Mouse (Mus musculus) kidney, postnatal 10 days (tissue): Measurements from ENCODE around the gene Gpr85.
"Not testable (repeated sequence)": the region's sequence is repeated elsewhere in the genome, so short reads cannot be mapped to it uniquely, and the experiment has no call there.

Experiments
- DNase-seq: peaks from one replicate; pipeline ENCODE4 v3.0.0; 2021; ENCODE audit warnings: mixed read lengths

The Gpr85 gene

GRCm38 (mm10) chr6:13839345-13840054 lies at the start of gene Gpr85:
Gene Gpr85 (minus strand): TSS chr6:13839942.
- no peak for DNase-seq

- no peak for DNase-seq
Observed at GRCm38 (mm10) chr6:13884877-13885592, 45.3 kb upstream of the Gpr85 start.

- no peak for DNase-seq
Observed at GRCm38 (mm10) chr6:13882919-13883318, 43.2 kb upstream of the Gpr85 start.

GRCm38 (mm10) chr6:13873959-13874358 lies 34.2 kb upstream of the Gpr85 start:
- DNase-seq: no peak

GRCm38 (mm10) chr6:13872076-13872475 lies 32.3 kb upstream of the Gpr85 start:
- no peak for DNase-seq

- no peak for DNase-seq
Observed at GRCm38 (mm10) chr6:13871625-13871958, 31.9 kb upstream of the Gpr85 start.

- DNase-seq: peak; percentile 94
Observed at GRCm38 (mm10) chr6:13870919-13871624, 31.3 kb upstream of the Gpr85 start, which contains the start of gene 2610001J05Rik. Gene 2610001J05Rik (minus strand): TSS chr6:13871518.

GRCm38 (mm10) chr6:13870289-13870741 lies 30.6 kb upstream of the Gpr85 start:
- DNase-seq: peak; percentile 5

GRCm38 (mm10) chr6:13860596-13860995 lies 20.9 kb upstream of the Gpr85 start:
- DNase-seq: no peak

GRCm38 (mm10) chr6:13859877-13860585 lies 20.3 kb upstream of the Gpr85 start:
- no peak for DNase-seq

DNA sequence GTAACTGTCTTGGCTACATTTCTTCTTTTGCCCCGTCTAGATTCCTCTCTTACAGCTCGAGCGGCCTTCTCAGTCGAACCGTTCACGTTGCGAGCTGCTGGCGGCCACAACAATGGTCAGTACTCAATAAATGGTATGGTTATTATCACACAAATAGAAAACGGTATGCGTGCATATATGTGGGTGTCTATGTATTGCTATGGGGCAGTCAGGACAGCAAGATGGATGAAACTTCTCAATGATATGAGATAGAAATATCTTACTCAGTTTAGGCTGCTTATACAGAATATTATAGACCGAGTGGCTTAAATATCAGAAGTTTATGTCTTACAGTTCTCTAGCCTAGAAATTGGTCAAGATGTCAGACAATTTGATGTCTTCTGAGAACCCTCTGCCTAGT lies 14.5 kb upstream of the Gpr85 start:
- DNase-seq: no peak

DNA sequence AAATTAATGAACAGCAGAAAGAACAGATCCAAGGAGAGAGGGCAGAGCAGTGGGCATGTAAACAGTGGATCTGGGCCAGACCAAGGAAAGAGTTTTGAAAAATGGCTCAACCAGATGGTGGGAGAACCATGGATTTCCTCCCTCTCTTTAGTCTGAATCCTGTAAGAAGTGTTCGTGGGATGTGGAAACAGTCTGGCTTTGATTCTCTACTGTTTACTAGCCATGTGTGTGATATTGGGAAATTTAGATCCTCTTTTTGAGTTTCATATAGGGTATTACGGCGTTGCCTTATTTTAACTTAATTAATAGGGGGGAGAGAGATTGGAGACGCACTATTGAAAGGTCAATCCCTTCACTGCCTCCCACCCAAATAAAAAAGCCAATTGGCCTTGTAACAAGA lies 13.5 kb upstream of the Gpr85 start:
- DNase-seq: no peak

GRCm38 (mm10) chr6:13846031-13846430 lies 6.3 kb upstream of the Gpr85 start:
- not testable (repeated sequence) for DNase-seq

GRCm38 (mm10) chr6:13838677-13839344 lies 931 bp downstream of the Gpr85 start:
- peak; percentile 76 for DNase-seq

DNA sequence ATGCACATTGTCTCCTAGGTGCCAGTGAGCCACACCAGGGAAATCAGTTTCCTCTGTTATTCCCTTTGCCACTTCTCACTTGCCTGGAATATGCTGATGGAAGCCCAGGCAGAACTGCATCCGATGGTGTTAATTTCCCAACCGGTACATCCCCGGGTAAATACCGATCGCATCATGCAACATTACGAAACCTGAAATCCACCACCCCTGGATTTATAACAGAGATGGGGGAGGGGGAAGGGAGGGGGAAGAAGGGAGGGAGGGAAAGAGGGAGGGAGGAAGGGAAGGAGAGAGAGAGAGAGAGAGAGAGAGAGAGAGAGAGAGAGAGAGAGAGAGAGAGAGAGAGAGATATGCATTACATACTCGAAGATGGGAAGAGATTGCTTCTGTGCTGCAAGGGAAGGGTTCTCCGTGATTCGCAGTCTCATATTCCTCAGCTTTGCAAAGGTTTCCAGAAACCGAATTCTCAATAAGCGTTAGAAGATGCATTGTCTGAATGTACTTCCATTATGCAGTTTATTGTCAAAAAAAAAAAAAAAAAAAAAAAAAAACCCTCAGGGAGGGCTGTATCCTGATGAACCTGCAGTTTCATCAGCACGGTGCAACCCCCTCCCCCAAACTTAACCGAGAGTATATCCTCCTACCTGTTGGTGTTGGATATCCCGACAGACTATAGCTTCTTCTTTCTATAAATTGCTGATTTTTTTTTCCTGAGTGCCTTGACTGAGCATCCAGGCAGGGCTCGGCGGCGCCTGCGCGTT lies 1.6 kb downstream of the Gpr85 start:
- DNase-seq: no peak

DNA sequence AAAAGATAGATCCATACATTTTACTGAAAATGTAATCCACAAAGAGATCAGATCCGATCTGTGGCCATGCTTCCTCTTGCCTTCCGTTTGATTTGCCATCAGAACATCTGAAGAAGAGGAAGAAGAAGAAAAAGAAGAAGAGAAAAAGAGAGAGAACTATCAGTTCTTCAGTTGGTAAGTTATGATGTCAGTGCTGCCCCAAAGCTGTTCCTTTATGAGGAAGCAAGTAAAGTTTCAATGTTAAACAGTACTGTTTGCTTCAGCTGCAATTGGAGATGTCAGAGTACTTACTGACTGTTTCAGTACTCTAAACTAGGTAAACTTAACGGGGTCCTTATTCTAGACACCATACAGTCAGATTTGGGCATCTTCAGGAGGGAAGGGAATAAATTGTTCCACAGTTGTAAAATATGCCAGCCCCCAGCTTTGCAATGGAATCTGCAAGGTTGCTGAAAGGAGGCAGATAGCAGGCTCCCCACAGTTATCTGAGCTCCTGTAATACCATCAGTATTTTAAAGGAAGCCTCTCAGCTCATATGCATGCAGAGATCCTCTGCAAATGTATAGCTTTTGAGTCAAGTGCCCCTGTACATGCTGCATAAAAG lies 2.7 kb downstream of the Gpr85 start:
- no peak for DNase-seq

DNA sequence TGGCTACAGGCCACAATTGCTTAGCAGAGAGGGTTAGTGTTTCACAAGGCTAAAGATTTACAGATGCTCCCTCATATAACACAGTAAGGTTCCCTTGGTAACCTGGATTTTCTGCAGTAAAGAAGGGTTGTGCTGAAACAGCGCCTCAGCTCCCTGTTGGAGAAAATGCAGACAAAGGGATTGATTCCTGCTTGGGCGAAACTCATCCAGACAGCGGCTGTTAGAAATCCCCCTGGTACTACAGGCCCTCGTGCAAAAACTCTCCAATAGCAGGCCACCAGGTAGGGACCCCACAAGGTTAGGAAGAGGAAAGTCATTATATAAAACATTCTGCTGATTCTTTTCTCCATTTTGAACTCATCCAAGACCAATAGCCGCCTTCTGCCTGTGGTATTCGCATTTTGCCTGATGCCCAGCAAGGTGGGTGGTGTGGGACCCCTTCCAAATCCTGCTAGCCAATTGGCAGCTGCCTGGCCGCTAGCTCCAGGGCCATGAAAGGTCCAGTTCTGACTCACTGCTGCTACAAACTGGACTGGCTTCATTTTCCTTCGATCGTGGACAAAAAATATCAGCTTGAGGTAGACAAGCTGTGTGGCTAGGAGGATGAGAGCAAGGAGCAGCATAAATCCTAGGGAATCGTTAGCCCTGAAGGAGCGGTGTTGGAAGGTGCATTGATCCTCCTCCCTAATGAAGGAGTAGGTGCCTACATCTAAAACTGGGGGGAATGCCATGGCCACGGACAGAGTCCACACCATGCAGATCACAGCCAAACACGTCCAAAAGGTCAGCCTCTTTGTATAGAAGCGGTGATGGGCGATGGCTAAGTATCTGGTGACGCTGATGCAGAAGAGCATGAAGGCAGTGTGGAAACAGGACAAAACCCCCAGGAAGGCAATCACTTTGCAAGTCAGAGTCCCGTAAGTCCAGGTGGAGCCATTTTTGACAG lies 3.7 kb downstream of the Gpr85 start:
- DNase-seq: no peak

DNA sequence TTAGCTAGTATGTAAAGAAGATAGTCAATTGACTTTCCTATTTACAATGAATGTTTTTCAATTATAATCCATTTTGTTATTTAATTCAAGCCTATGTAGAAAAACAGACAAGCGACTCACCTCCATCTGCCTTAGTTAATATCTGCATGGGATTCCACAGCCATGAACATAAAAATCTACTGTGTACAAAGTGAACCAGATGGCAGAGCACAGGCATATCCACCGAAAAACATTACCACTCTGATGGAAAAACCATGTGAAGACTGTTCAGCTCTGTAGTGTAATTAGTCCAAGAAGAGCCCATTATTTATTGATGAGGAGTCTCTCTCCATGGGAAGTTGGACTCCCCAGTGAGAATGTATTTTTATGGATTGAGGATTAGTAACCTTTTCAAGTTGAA lies 7.0 kb downstream of the Gpr85 start:
- no peak for DNase-seq

DNA sequence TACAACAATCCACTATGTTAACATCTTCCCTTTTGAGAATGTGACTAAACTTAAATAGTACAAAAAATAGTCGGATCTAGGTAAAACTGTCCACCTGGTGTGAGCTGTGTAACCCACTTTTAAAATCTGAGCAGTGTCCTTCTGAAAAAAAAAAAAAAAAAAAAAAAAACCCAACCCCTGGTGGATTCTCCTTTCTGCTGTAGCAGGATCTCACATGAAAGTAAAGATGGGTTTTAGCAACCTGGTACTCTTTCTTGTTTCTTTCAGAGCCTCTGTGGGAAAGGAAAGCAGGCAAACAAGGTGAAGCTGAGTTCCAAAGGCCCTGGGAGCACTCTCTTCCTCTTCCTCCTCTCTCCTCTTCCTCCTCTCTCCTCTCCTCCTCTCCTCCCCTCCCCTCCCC lies 10.9 kb downstream of the Gpr85 start:
- no peak for DNase-seq

- DNase-seq: peak; percentile 46
Observed at GRCm38 (mm10) chr6:13816661-13817060, 23.1 kb downstream of the Gpr85 start.
